Mouse (Mus musculus) stomach, embryonic 16.5 days (tissue): ENCODE measurements around the gene Cdh1. TPM values are rescaled to one million over a fixed set of nuclear protein-coding genes. Genes with fewer than 3 reads are reported as not detected.
"Not testable (repeated sequence)": the region's sequence is repeated elsewhere in the genome, so short reads cannot be mapped to it uniquely, and the experiment has no call there.

ENCODE experiments used
- ATAC-seq: fragments of 200-750 bp; cut with Nextera tagmentation; 2 replicates; pipeline ENCODE4 v1.8.0; 2017; ENCODE audit warnings: moderate number of reproducible peaks, moderate TSS enrichment; ENCODE audit not compliant: insufficient read depth, low FRiP score
- H3K27ac ChIP-seq: fragments of 300-500 bp; sonication (generic); 2 replicates; pipeline ENCODE4 v1.5.1; 2014; ENCODE audit warnings: low read length
- H3K27me3 ChIP-seq: fragments of 300-500 bp; sonication (generic); 2 replicates; pipeline ENCODE4 v1.6.1; 2014; ENCODE audit warnings: low read length, control low read depth, mixed read lengths; ENCODE audit not compliant: control insufficient read depth, insufficient read depth
- H3K36me3 ChIP-seq: fragments of 300-500 bp; sonication (generic); 2 replicates; pipeline ENCODE4 v1.6.1; 2014; ENCODE audit warnings: low read length; ENCODE audit not compliant: control insufficient read depth, insufficient read depth
- H3K4me1 ChIP-seq: fragments of 300-500 bp; sonication (generic); 2 replicates; pipeline ENCODE4 v1.6.1; 2014; ENCODE audit warnings: low read length, control low read depth, mixed read lengths; ENCODE audit not compliant: control insufficient read depth, insufficient read depth
- H3K4me2 ChIP-seq: fragments of 300-500 bp; sonication (generic); 2 replicates; pipeline ENCODE4 v1.6.1; 2014; ENCODE audit warnings: low read depth, low read length, mixed read lengths
- H3K4me3 ChIP-seq: fragments of 300-500 bp; sonication (generic); replicated peaks from 2 replicates; pipeline ENCODE4 v1.5.1; 2014; ENCODE audit warnings: mild to moderate bottlenecking, low read length
- H3K9ac ChIP-seq: fragments of 300-500 bp; sonication (generic); 2 replicates; pipeline ENCODE4 v1.6.1; 2014; ENCODE audit warnings: low read length
- H3K9me3 ChIP-seq: fragments of 300-500 bp; sonication (generic); replicated peaks from 2 replicates; pipeline ENCODE4 v1.6.1; 2016; ENCODE audit warnings: low read length, control low read depth; ENCODE audit not compliant: control insufficient read depth
- WGBS: fragments of 180-500 bp; shearing (Covaris S2); extraction: QIAGEN DNeasy Blood & Tissue Kit; methylation state at CpG from one replicate; pipeline ENCODE4 v1.1.7; 2014; 5-methylcytosine and 5-hydroxymethylcytosine counted together
- polyA plus RNA-seq: library from polyadenylated mRNA; unstranded; fragments of >200 nt; fragmentation: Nextera tagmentation; extraction: Ambion mirVana; gene quantifications from 2 replicates; pipeline ENCODE4 v1.2.1, GENCODE M21; 2015

Cdh1 gene
- polyA plus RNA-seq, 1 experiment from 2014 or later = 215 TPM

GRCm38 (mm10) chr8:106606121-106606520 lies 3.0 kb downstream of the Cdh1 start:
- Histone ChIP-seq H3K36me3 (no peaks in the 10 kb centered on the region), H3K4me3 (peak overlapping the region; percentile 20), H3K4me1 (peaks cover 15% of the 10 kb centered on the region), H3K9me3 (no peaks in the 10 kb centered on the region), H3K9ac (no peak overlapping the region), H3K4me2 (peak overlapping the region; percentile 48), H3K27ac (peak overlapping the region; percentile 21; the same call in 1 of the 2 replicates), H3K27me3 (peaks cover 23% of the 10 kb centered on the region; the same call in 1 of the 2 replicates)
- no peak for ATAC-seq
- WGBS = 30% methylated on average over 4 of the region's 4 CpGs

GRCm38 (mm10) chr8:106606601-106607145 lies 3.5 kb downstream of the Cdh1 start:
- Histone ChIP-seq H3K36me3 (no peaks in the 10 kb centered on the region; the same call in 1 of the 2 replicates), H3K27me3 (peaks cover 23% of the 10 kb centered on the region; the same call in 1 of the 2 replicates), H3K4me2 (peak overlapping the region; percentile 48), H3K4me3 (peak overlapping the region; percentile 14; the same call in 1 of the 2 replicates), H3K9me3 (no peaks in the 10 kb centered on the region), H3K4me1 (peaks cover 17% of the 10 kb centered on the region), H3K9ac (peak overlapping the region; percentile 26; the same call in 1 of the 2 replicates), H3K27ac (peak overlapping the region; percentile 17)
- ATAC-seq = no peak
- 27% methylated on average over 15 of the region's 15 CpGs for WGBS

GRCm38 (mm10) chr8:106607783-106608182 lies 4.6 kb downstream of the Cdh1 start:
- H3K4me2 ChIP-seq, H3K9me3 ChIP-seq, H3K4me3 ChIP-seq, H3K36me3 ChIP-seq, ATAC-seq, H3K9ac ChIP-seq: not testable (repeated sequence)
- 73% methylated on average over 3 of the region's 4 CpGs for WGBS
- Histone ChIP-seq H3K27ac (peak overlapping the region; percentile 82; the same call in 1 of the 2 replicates), H3K27me3 (peaks cover 19% of the 10 kb centered on the region; the same call in 1 of the 2 replicates), H3K4me1 (peaks cover 25% of the 10 kb centered on the region)

- H3K9ac ChIP-seq = no peak overlapping the region
- H3K4me3 ChIP-seq = no peak overlapping the region
- no peaks in the 10 kb centered on the region; the same call in 1 of the 2 replicates for H3K36me3 ChIP-seq
- 25% methylated on average over 3 of the region's 3 CpGs for WGBS
- peak overlapping the region; percentile 82 for H3K27ac ChIP-seq
- no peaks in the 10 kb centered on the region for H3K9me3 ChIP-seq
- peaks cover 17% of the 10 kb centered on the region; the same call in 1 of the 2 replicates for H3K27me3 ChIP-seq
- peaks cover 21% of the 10 kb centered on the region for H3K4me1 ChIP-seq
- no peak for ATAC-seq
- H3K4me2 ChIP-seq = no peak overlapping the region
Measured at GRCm38 (mm10) chr8:106608425-106608824, 5.3 kb downstream of the Cdh1 start.

- ATAC-seq = no peak
- H3K4me2 ChIP-seq = no peak overlapping the region
- H3K9me3 ChIP-seq = no peaks in the 10 kb centered on the region
- H3K27ac ChIP-seq = peak overlapping the region; percentile 94
- peaks cover 18% of the 10 kb centered on the region for H3K4me1 ChIP-seq
- peaks cover 8% of the 10 kb centered on the region; the same call in 1 of the 2 replicates for H3K27me3 ChIP-seq
- no peak overlapping the region for H3K4me3 ChIP-seq
- WGBS = 52% methylated on average over 7 of the region's 7 CpGs
- peak overlapping the region; percentile 28; the same call in 1 of the 2 replicates for H3K9ac ChIP-seq
- no peaks in the 10 kb centered on the region; the same call in 1 of the 2 replicates for H3K36me3 ChIP-seq
Measured at GRCm38 (mm10) chr8:106609076-106609903, 6.1 kb downstream of the Cdh1 start.

GRCm38 (mm10) chr8:106610958-106611640 lies 7.9 kb downstream of the Cdh1 start:
- Histone ChIP-seq H3K4me1 (peaks cover 22% of the 10 kb centered on the region), H3K36me3 (no peaks in the 10 kb centered on the region; the same call in 1 of the 2 replicates), H3K27ac (peak overlapping the region; percentile 94), H3K9ac (peak overlapping the region; percentile 39; the same call in 1 of the 2 replicates), H3K4me3 (no peak overlapping the region), H3K27me3 (no peaks in the 10 kb centered on the region), H3K4me2 (peak overlapping the region; percentile 41), H3K9me3 (no peaks in the 10 kb centered on the region)
- WGBS = 52% methylated on average over 9 of the region's 9 CpGs
- ATAC-seq = peak; percentile 77; the same call in 1 of the 2 replicates

GRCm38 (mm10) chr8:106612047-106612446 lies 8.9 kb downstream of the Cdh1 start:
- WGBS = 51% methylated on average over 3 of the region's 3 CpGs
- peaks cover 30% of the 10 kb centered on the region for H3K4me1 ChIP-seq
- H3K27me3 ChIP-seq = no peaks in the 10 kb centered on the region
- H3K36me3 ChIP-seq = no peaks in the 10 kb centered on the region; the same call in 1 of the 2 replicates
- H3K4me3 ChIP-seq = no peak overlapping the region
- no peak for ATAC-seq
- peak overlapping the region; percentile 94 for H3K27ac ChIP-seq
- peak overlapping the region; percentile 22; the same call in 1 of the 2 replicates for H3K4me2 ChIP-seq
- peak overlapping the region; percentile 39; the same call in 1 of the 2 replicates for H3K9ac ChIP-seq
- no peaks in the 10 kb centered on the region for H3K9me3 ChIP-seq

GRCm38 (mm10) chr8:106614704-106615103 lies 11.6 kb downstream of the Cdh1 start:
- H3K27ac ChIP-seq = peak overlapping the region; percentile 86

More at GRCm38 (mm10) chr8:106614704-106615103, 11.6 kb downstream of the Cdh1 start:
- H3K9me3 ChIP-seq = no peaks in the 10 kb centered on the region
- no peak overlapping the region for H3K4me3 ChIP-seq
- peak; percentile 34; the same call in 1 of the 2 replicates for ATAC-seq
- no peak overlapping the region for H3K9ac ChIP-seq
- peak overlapping the region; percentile 21 for H3K4me2 ChIP-seq
- 32% methylated on average over 5 of the region's 5 CpGs for WGBS
- H3K27me3 ChIP-seq = no peaks in the 10 kb centered on the region
- H3K4me1 ChIP-seq = peaks cover 33% of the 10 kb centered on the region
- H3K36me3 ChIP-seq = no peaks in the 10 kb centered on the region; the same call in 1 of the 2 replicates
